Mouse (Mus musculus) testis, postnatal 10 days (tissue): ENCODE results near the gene Cftr.

Experiments used
- DNase-seq: peaks from one replicate; pipeline ENCODE4 v3.0.0; 2021; ENCODE audit warnings: low spot score

Cftr gene

DNA sequence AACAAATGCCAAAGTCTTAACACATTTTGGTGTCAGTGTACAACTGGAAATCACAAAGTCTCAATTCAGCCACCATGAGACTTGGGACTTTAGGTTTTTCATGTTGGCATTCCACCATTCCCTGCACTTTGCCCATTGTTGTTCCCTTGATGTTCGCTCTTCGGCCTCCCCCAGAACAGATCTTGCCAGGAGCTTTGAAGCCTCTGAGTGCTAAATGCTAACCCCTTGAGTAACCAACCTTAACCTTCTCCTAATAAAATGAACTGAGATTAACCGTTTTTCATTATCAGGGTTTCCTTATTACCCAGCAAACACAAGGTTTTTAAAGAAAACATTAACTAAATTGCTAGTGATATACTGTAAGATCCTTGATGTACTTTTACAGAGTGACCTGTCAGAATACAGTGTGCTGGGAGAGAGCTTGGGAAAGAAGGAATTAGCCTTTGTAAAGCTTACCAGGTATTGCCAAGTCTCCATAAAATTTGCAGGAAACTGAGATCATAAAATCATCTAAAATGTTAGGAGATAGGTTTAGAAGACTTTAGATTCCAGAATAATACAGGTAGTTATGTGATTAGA lies 144.0 kb downstream of the Cftr start:
- no peak for DNase-seq

DNA sequence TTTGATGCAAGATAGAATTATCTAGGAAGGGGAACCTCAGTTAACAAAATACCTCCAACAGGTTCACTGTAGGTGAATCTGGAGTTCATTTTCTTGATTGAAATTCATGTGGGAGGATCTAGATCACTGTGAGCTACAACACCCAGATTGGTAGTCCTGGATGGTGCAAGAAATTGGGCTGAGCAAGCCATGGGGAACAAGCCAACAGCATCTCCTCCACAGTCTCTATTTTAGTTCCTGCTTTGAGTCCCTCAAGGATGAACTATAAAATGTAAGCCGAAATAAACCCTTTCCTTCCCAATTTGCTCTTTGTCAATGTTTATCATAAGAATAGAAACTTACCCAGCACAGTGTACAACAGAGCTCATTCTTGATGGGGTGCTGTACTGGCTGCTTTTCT lies 152.5 kb downstream of the Cftr start:
- no peak for DNase-seq

DNA sequence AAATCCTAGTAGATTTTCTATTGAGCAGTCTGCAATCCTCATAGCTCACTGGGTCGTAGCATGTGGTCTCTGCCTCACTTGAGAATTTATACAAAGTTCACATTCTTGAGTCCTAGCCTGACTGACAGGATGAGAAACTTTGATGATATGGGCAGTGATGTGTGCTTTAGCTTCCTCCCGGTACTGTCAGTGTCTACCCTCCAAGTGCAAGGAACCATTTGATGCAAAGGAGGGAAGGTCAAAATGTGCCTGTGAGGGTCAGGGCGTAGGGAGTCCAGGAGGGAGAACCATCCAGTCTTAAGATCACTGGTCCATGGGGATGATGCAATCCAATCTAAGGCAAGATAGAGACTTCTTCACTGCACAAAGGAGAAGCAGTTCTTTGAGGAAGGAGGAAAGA lies 164.9 kb downstream of the Cftr start:
- DNase-seq: no peak

DNA sequence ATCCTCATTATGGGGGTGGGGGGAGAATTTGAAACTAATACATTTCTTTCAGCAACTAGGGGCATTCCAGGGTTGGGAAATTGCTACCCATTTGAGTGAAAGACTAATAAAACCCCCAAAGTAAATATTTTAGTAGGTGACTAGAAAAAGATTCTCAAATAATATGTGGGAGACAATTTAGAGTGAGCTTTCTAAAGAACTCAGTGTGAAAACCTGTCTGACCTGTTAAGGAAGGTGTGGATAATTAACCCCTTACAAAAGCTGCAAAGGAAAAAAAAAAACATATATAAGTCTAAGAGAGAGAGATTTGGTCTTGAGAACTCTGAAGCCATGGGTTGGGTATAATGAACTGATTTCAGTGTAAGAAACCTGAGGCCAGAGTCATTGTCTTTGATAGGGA lies 167.8 kb downstream of the Cftr start:
- DNase-seq: no peak

DNA sequence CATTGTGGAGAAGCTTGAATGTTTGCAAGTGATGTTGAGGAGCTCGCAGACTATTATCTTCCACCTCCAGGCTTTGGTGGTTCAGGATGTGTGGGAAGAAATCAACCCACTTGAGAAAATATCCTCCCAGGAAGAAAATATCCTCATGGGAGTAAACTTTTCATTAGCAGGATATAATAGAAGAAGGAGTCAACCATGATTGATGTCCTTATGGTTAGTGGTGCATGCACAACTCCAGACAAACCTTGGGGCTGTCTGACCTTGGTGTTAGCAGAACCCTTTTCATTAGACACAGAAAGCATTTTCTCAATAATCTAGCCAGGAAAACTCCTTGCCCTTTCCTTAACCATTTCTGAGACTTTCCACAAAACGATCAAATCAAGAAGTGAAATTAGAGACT lies 173.8 kb downstream of the Cftr start:
- no peak for DNase-seq

DNA sequence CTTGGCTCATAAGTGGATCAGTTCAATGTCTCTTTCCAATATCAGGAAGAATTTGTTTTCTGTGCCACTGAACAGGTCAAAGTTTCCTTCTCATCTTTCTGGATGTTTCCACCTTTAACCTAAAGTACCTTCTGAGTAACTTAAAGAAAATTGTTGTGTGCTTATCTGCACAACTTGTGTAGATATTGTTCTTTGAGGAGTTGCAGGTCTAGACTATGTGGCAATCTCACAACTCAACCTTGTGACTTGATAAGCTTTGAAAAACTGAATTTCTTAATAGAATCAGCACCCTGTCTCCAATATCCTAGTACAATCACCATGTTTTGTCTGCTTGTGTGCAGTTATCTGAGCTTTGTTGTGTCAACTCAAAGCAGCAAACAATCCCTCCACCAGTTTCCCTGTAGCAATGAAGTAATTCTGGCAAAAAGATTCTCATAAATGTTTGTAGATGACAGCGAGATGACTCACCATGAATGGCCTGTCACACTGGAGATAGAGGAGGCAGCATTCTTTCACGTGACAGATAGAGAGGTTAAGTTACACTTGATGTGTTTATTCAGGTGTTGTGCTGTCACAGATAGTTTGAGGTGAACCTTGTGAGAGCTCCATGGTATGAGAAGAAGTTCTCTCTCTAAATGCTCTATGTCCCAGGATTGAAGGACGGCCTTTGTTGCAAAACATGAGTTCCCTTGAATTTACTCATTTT lies 178.8 kb downstream of the Cftr start:
- no peak for DNase-seq

DNA sequence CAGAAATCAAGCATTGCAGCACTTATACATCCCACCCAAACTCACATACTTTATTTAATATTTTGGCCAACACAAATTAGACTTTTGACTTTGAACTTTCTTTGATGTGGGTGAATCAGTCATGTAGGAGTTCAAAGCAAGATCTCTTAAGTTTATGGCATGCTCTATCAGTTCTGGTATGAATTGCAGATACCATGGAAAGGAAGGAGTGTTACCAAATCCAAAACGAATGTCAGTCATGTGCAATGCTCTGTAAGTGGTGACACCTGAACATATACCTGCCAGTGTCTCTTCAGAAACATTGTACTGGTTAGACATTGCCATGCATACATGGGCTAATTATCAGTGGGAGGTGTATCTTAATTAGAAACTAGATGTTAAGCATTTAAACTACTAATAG lies 189.7 kb downstream of the Cftr start:
- no peak for DNase-seq

DNA sequence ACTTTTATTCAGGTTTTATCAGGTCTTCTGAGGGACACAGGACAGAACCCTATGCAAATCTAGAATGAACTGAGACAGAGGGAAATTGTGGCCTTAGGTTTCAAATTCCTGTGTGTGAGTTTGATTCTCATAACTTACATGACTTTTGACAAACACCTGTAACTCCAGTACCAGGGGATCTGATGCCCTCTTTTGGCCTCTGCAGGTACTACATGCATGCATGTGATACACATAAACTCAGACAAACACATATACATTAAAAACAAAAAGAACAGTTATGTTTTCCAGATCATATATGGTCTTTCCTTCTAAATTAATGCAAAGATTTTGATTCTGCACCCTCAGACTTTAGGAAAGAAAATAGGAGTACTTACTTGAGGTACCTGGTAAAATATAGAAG lies 190.5 kb downstream of the Cftr start:
- no peak for DNase-seq

DNA sequence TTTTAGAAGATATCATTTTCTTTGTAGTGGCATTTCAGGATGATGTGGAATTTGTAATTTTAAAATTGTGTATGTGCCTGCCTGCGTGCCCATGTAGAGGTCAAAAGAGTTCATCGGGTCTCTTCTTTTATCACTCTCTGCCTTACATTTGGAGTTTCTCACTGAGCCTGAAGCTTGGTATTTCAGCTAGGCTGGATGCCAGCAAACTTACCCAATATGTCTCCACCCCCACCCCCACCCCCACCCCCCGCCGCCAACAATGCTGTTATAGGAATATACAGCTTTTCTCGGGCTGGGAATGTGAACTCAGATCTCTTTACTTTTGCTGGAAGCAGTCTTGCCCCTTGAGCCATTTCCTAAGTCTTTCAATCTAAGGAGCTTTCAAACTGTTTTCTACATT lies 191.7 kb downstream of the Cftr start:
- DNase-seq: no peak

DNA sequence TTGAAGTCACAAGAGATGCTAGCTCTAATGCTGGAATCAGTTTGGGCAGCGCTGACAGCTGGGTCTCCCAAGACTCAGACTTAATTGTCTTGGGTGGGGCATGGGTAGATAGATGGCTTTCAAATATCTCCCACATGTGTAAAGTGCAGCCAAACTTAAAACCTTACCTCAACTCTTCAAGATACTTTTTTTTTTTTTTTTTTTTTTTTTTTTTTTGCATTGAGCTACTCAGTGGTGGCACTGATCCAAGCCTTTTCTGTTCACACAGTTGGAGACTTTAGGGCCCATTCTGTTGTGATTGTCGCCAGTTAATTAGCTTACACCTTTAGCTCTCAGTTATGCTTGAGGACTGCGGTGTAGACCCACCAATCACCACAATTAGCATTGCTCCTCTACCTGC lies 198.6 kb downstream of the Cftr start:
- no peak for DNase-seq

DNA sequence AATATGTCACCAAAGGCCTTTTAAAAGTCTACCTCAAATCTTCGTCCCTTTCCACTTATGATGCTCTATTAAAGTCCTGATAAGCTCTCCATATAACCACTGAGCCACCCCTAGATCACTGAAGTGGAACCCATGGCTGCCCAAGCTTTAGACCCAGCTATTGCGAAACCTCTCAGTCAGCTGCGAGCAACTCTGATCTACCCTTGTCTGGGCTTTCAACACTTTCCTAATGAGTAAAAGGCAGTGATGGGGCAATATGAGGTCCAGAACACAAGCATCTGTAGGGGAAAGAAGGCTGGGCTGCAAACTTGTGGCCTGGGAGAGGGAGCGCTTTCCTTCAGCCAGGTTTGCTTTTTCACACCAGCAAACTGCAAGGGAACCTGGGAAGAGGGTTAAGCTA lies 199.2 kb downstream of the Cftr start:
- DNase-seq: no peak
